Mouse (Mus musculus) 3T3-L1 (cell line): ENCODE measurements at regions not wholly inside any gene's neighbourhood (a gene's known extent, or its start where the extent isn't known, plus 50 kb on each side); places are given as distances from the start of the nearest gene placed in this dataset.
A peak's percentile ranks its signal among the peaks of the same experiment; 100 is the strongest.

Source experiments
- DNase-seq: peaks from one replicate; pipeline ENCODE4 v3.0.0-alpha.2; 2015; ENCODE audit warnings: low read depth, low spot score

DNA sequence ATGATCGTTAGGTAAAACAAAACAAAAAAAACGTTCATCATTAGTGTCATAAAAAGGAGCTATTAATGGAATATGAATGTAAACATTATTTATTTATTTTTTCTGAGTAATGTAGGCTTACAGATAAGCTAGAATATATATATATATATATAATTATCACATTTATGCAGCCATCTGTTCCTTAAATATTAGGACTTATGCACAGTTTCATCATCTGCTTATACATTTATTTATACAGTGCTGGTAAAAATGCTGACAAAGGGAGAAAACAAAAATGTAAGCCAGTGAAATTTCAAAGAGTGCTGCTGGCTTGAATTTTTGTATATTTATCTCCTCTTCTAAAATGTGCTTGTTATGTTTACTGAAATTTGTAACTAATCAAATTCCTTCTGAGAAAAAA, 4841.7 kb upstream of the Gm7489 start:
- DNase-seq, result no peak

DNA sequence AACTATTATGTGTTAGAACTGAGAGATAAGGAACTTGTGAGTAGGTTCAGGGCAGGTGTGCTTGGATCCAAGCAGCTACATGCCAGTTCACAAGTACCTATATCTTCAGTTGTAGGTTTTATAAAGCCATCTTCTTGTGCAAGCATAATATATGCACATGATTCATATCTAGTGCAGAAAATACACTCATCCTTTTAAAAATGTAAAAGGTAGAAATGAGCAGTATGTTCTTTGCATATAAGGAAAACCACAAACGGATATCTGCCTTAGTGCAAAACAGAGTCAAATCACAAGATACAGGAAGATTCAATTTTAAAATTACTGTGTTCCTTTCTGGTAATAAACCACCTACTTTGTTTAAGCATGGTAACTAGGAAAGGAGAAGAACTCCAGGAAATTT, 4819.6 kb upstream of the Gm7489 start:
- DNase-seq, result no peak

DNA sequence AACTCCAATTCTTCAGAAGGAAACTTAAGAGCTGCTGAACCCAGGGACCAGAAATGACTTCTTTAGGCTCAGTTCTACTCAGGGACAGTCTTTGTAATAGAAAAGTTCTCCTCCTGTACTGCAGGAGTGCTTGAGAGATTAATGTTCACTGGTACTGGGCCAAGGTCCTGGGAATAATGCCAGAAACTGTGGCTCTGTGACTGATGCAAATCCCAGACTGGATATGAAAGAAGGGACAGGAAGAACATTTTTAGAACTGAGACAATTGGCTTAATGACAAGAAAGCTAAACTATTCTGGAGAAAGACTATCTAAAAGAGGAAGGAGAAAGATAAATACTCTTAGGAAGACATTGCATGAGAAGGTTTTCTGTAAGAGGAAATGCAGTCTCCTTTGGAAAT, 4818.8 kb upstream of the Gm7489 start:
- peak; percentile 95 for DNase-seq

DNA sequence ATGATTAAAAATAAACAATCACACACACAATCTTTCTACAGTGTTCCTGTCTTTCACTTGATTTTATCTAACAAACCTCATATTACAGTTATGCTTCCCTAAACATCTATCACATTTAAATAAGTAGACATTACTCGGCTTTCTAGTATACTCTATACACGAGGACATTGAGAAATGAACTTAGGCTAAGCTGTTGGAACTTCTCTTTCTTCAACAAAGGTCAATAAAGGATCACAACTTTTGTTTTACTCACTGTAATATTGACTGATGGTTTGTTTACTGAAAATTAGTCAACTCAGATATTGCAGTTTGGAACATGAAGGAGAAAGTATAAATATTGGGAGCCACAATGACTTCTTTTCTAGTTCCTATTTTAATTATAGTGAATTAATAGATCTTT, 4818.3 kb upstream of the Gm7489 start:
- peak; percentile 6 for DNase-seq
